Mouse (Mus musculus): ENCODE measurements around the gene Ndel1.
A peak's percentile ranks its signal among the peaks of the same experiment; 100 is the strongest.
"Not testable (repeated sequence)": the region's sequence is repeated elsewhere in the genome, so short reads cannot be mapped to it uniquely, and the experiment has no call there.

The Ndel1 gene

GRCm38 (mm10) chr11:68851644-68852485 is 19.8 kb downstream of the Ndel1 start:
- no peak for DNase-seq (ENCODE audit: low read depth, low spot score)

- no peak for DNase-seq (ENCODE audit: low read depth, low spot score)
Measured at GRCm38 (mm10) chr11:68850862-68851261, 20.8 kb downstream of the Ndel1 start.

GRCm38 (mm10) chr11:68839606-68840005 is 32.1 kb downstream of the Ndel1 start:
- no peak for DNase-seq (ENCODE audit: low read depth, low spot score)

- DNase-seq (ENCODE audit: low read depth, low spot score), result no peak
Measured at GRCm38 (mm10) chr11:68835034-68835433, 36.6 kb downstream of the Ndel1 start.

GRCm38 (mm10) chr11:68833593-68833992 is 38.1 kb downstream of the Ndel1 start:
- no peak for DNase-seq (ENCODE audit: low read depth, low spot score)

GRCm38 (mm10) chr11:68832793-68833192 is 38.9 kb downstream of the Ndel1 start:
- no peak for DNase-seq (ENCODE audit: low read depth, low spot score)

- DNase-seq (ENCODE audit: low read depth, low spot score), result not testable (repeated sequence)
Measured at GRCm38 (mm10) chr11:68831580-68831979, 40.1 kb downstream of the Ndel1 start.

- DNase-seq (ENCODE audit: low read depth, low spot score), result no peak
Measured at GRCm38 (mm10) chr11:68826735-68827134, 44.9 kb downstream of the Ndel1 start.

GRCm38 (mm10) chr11:68822326-68822725 is 49.3 kb downstream of the Ndel1 start:
- no peak for DNase-seq (ENCODE audit: low read depth, low spot score)

- no peak for DNase-seq (ENCODE audit: low read depth, low spot score)
Measured at GRCm38 (mm10) chr11:68819226-68819805, 52.3 kb downstream of the Ndel1 start.

- no peak for DNase-seq (ENCODE audit: low read depth, low spot score)
Measured at GRCm38 (mm10) chr11:68818416-68818815, 53.2 kb downstream of the Ndel1 start.

- peak; percentile 84 for DNase-seq (ENCODE audit: low read depth, low spot score)
Measured at GRCm38 (mm10) chr11:68811881-68812577, 59.6 kb downstream of the Ndel1 start.

- DNase-seq (ENCODE audit: low read depth, low spot score), result peak; percentile 63
Measured at GRCm38 (mm10) chr11:68807787-68808186, 63.9 kb downstream of the Ndel1 start.

GRCm38 (mm10) chr11:68805148-68805547 is 66.5 kb downstream of the Ndel1 start:
- DNase-seq (ENCODE audit: low read depth, low spot score), result no peak

- no peak for DNase-seq (ENCODE audit: low read depth, low spot score)
Measured at GRCm38 (mm10) chr11:68798258-68798657, 73.4 kb downstream of the Ndel1 start.

GRCm38 (mm10) chr11:68791794-68792193 is 79.9 kb downstream of the Ndel1 start:
- no peak for DNase-seq (ENCODE audit: low read depth, low spot score)

GRCm38 (mm10) chr11:68790720-68791119 is 80.9 kb downstream of the Ndel1 start:
- peak; percentile 62 for DNase-seq (ENCODE audit: low read depth, low spot score)

GRCm38 (mm10) chr11:68787222-68787621 is 84.4 kb downstream of the Ndel1 start:
- DNase-seq (ENCODE audit: low read depth, low spot score), result no peak

GRCm38 (mm10) chr11:68785813-68786212 is 85.8 kb downstream of the Ndel1 start:
- DNase-seq (ENCODE audit: low read depth, low spot score), result peak; percentile 62

- peak; percentile 24 for DNase-seq (ENCODE audit: low read depth, low spot score)
Measured at GRCm38 (mm10) chr11:68782336-68782735, 89.3 kb downstream of the Ndel1 start.

- DNase-seq (ENCODE audit: low read depth, low spot score), result no peak
Measured at GRCm38 (mm10) chr11:68780466-68781114, 91.1 kb downstream of the Ndel1 start.
